Mouse (Mus musculus) gastrocnemius, adult 2 months (tissue): ENCODE data around the gene Tmem207. TPM values are rescaled to one million over a fixed set of nuclear protein-coding genes. Genes with fewer than 3 reads are reported as not detected.
"Not testable (repeated sequence)": the region's sequence is repeated elsewhere in the genome, so short reads cannot be mapped to it uniquely, and the experiment has no call there.

Experiments used
- DNase-seq: peaks from one replicate; pipeline ENCODE4 v3.0.0; 2022
- H3K27ac ChIP-seq: fragments of 200-600 bp; 2 replicates; pipeline ENCODE4 v1.8.1; 2022; ENCODE audit warnings: mild to moderate bottlenecking
- H3K4me3 ChIP-seq: fragments of 200-600 bp; 2 replicates; pipeline ENCODE4 v1.8.1; 2022; ENCODE audit warnings: mild to moderate bottlenecking, moderate library complexity
- CTCF ChIP-seq: fragments of 200-600 bp; IDR thresholded peaks from 2 replicates; pipeline ENCODE4 v1.8.1; 2022; ENCODE audit warnings: antibody characterized with exemption, mild to moderate bottlenecking, moderate library complexity
- intact Hi-C: fragments of 180-260 bp; cut with DNase I; formaldehyde crosslinking; loops from one replicate; pipeline ENCODE4 v1.15.1; 2025
- total RNA-seq, 2 experiments: library from RNA; stranded (reverse); gene quantifications; 2 replicates each; pipeline ENCODE4 v1.2.3; 2021

The Tmem207 gene
- total RNA-seq, 2 experiments from 2014 or later = not detected

DNA sequence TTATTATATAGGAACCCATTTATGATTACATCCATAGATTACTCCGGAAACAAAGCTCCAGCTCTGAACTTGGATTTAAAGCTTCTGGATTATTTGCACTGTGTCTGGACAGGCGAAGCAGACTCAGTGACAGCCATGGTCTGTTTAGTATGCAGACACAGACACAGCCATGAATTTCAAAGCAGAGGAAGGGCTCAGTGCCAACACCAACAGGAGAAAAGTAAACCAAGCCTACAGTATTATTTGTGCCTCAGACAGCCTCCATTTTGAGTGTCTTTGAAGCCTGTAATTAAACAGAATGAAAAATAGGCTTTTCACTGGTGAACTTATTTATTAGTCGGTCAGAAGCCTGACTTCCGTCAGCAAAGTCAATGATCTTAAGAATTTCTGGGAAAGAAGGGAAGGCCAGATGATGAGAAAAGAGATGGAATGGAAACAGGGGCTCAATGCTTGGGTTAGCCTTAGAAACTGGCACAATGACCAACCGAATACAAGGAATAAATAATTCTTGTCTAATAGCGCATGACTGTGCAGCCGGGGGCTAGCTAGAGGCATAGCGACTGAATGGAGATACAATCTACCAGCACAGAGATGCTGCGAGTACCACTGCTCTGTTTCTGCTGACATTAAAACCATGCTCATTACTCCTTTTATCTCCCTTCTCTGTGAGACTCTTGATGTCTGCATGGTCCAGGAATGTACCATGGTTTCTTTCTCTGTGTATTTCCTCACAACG, 1.5 kb upstream of the Tmem207 start:
- no peak for TF ChIP-seq CTCF
- H3K4me3 ChIP-seq = no peak overlapping the region
- no peak overlapping the region for H3K27ac ChIP-seq
- intact Hi-C loops = no loop called here
- DNase-seq = no peak

DNA sequence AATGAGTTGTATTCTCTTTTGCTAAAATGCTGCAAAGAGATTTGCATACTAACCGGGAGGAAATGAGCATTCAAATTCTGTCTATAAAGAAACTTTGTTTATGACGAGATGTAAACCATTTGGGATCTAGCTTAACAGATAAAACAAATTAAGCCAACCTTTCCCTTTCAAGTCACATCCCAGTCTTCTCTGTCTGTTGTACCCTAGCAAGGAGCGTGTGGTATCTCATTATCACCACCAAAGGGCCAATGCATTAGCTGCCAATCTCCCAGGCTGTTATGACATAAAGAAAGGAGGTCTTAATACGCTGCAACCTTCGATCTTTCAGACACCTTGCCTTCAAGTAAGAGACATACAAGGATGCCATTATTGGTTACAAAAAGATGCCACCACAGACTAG, 737 bp downstream of the Tmem207 start:
- H3K27ac ChIP-seq = no peak overlapping the region
- no peak overlapping the region for H3K4me3 ChIP-seq
- intact Hi-C loops = no loop called here
- DNase-seq = no peak
- TF ChIP-seq CTCF = no peak

GRCm38 (mm10) chr16:26519596-26519995, 7.0 kb downstream of the Tmem207 start:
- Histone ChIP-seq H3K27ac (no peak overlapping the region), H3K4me3 (no peak overlapping the region)
- peak; percentile 47; the same call in 1 of the 2 replicates for TF ChIP-seq CTCF
- intact Hi-C loops = no loop called here
- DNase-seq = no peak

- H3K27ac ChIP-seq = no peak overlapping the region
- intact Hi-C loops = no loop called here
Observed at GRCm38 (mm10) chr16:26504961-26505360, 21.6 kb downstream of the Tmem207 start.

GRCm38 (mm10) chr16:26500738-26501137, 25.8 kb downstream of the Tmem207 start:
- Histone ChIP-seq H3K27ac (no peak overlapping the region), H3K4me3 (no peak overlapping the region)
- no peak for DNase-seq
- no peak for TF ChIP-seq CTCF
- intact Hi-C loops = no loop called here

More at GRCm38 (mm10) chr16:26504961-26505360, 21.6 kb downstream of the Tmem207 start:
- no peak for DNase-seq
- H3K4me3 ChIP-seq = no peak overlapping the region
- no peak for TF ChIP-seq CTCF

DNA sequence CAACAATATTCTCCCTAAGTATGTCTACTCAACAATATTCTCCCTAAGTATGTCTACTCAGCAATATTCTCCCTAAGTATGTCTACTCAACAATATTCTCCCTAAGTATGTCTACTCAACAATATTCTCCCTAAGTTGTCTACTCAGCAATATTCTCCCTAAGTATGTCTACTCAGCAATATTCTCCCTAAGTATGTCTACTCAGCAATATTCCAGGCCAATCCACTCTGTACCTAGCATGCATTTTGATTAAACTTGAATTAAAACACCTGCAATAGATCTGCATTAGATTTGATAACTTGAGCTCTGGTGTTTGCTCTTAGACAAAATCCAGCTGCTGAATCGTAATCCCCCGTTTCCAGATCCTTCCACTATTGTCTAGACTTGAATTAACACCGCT, 26.9 kb downstream of the Tmem207 start:
- H3K27ac ChIP-seq, H3K4me3 ChIP-seq, intact Hi-C loops, DNase-seq: not testable (repeated sequence)

- Histone ChIP-seq H3K4me3 (no peak overlapping the region), H3K27ac (no peak overlapping the region)
- intact Hi-C loops = no loop called here
- DNase-seq = no peak
- peak; percentile 53 for TF ChIP-seq CTCF
Observed at GRCm38 (mm10) chr16:26495721-26496120, 30.8 kb downstream of the Tmem207 start.

DNA sequence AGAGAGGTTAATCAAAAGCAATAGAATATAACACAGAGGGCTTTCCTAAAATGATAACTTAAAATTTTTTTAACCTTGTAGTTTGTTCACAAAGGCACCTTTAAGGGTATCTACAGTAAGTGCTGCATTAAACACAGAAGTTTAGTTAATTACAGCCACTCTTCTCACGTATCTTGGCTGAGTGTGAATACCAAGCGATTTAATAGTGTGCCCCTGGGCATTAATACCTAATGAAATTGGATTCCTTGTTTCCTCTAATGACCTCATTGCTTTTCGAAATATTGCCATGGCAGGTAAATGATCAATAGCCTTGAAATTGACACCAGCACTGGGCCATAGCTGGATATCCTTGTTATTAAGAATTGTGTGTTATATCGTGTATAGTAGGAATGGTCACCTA, 55.3 kb downstream of the Tmem207 start:
- Histone ChIP-seq H3K27ac (no peak overlapping the region), H3K4me3 (no peak overlapping the region)
- DNase-seq = no peak
- intact Hi-C loops = no loop called here
- TF ChIP-seq CTCF = no peak

DNA sequence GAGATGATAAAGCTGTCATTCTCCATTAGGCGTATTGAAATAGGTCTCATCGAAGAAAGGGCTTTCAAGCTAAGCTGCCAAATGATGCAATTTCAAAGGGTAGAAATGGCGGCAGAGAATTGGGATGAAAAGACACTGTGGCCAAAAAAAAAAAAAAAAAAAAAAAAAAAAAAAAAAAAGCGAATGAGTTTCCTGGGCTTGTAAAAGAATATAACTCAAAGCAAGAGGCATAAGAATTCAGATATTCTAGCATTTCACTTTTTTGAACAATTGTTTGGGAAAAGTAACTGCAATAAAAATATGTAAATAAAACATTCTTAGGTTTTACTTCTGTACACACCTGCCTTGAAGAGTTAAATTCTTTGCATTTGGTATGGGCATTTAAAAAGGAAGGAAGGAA, 60.0 kb downstream of the Tmem207 start:
- Histone ChIP-seq H3K4me3 (no peak overlapping the region), H3K27ac (no peak overlapping the region)
- no peak for DNase-seq
- no peak for TF ChIP-seq CTCF
- intact Hi-C loops = no loop called here

DNA sequence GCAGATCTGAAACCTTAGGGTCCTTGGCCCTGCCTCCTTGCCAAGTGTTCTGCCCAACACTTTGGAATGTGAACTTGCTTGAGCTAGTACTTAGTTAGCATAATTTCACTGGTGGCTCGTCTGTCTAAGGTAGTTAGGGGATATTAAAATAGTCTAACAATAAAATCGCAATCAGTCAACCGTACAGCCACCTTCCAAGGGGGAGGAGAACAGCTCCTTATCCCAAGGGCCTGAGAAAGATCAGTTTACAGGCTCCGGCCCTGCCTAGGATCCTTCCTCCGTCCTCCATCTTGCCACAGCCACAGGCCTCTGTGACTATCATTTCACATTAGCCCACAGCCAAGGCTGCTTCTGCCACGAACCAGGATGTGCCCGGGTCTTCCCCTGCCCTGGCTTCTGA, 63.7 kb downstream of the Tmem207 start, which contains the start of gene Cldn16:
Gene Cldn16 (plus strand): TSS at position 301 of the 400 bp plus-strand sequence.
- H3K4me3 ChIP-seq = no peak within 1 kb of the TSS
- no peak for DNase-seq
- intact Hi-C loops = no loop called here
- TF ChIP-seq CTCF = no peak
- no peak within 1 kb of the TSS for H3K27ac ChIP-seq

DNA sequence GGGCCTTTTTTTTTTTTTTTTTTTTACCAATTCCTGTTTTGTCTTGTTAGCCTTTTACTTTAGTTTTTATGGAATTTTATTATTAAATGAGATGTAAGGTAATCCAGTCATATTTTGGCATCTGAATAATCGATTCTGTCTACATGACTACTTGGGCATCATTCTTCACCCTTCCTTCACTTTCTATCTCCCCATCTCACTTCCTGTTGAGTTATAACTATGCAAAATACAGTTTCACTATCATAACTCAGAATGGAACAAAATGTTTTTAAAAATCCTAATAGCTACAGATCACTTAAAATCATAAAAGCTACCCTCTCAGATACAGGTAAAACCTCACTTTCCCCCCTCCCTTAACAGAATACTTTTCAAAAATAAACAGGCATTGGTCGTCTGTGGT, 70.4 kb downstream of the Tmem207 start:
- no peak for DNase-seq
- TF ChIP-seq CTCF = no peak
- Histone ChIP-seq H3K27ac (no peak overlapping the region), H3K4me3 (no peak overlapping the region)
- intact Hi-C loops = no loop called here

- Histone ChIP-seq H3K27ac (no peak overlapping the region), H3K4me3 (no peak overlapping the region)
- no peak for TF ChIP-seq CTCF
- DNase-seq = no peak
- intact Hi-C loops = no loop called here
Observed at GRCm38 (mm10) chr16:26454163-26454562, 72.4 kb downstream of the Tmem207 start.

Other genes starting within 250 kb of the Tmem207 start
- gene Cldn1, start 154.9 kb downstream of the Tmem207 start, total RNA-seq = 1 to 10 TPM; 1.5 to 1.6 TPM
- gene Cldn16, start 63.6 kb downstream of the Tmem207 start, total RNA-seq = not detected
- gene Il1rap, start 54.9 kb upstream of the Tmem207 start, total RNA-seq = 1 to 10 TPM; 1.4 to 1.8 TPM